Mouse (Mus musculus): ENCODE data around the gene Mkrn2os. TPM values are rescaled to one million over a fixed set of nuclear protein-coding genes. Genes with fewer than 3 reads are reported as not detected.

Mkrn2os gene
- not detected for total RNA-seq (2023)

GRCm38 (mm10) chr6:115592458-115592857, at the start of gene Mkrn2os:
TSS of gene Mkrn2os (minus strand) at chr6:115592576.

GRCm38 (mm10) chr6:115601715-115602523, 9.5 kb upstream of the Mkrn2os start, which contains the start of gene Mkrn2:
TSS of gene Mkrn2 (plus strand) at chr6:115601902.

GRCm38 (mm10) chr6:115544442-115544970, 47.9 kb downstream of the Mkrn2os start, which contains the start of gene Tsen2:
TSS of gene Tsen2 (plus strand) at chr6:115544664.

Other genes starting within 250 kb of the Mkrn2os start
- gene Pparg, start 231.6 kb downstream of the Mkrn2os start, total RNA-seq (2023): 1 to 10 TPM; 1.7 to 2.7 TPM
- 1 to 10 TPM; 3.1 to 3.7 TPM for gene Tsen2, start 47.9 kb downstream of the Mkrn2os start, total RNA-seq (2023)
- 10 to 100 TPM; 15.6 to 16.1 TPM for gene Mkrn2, start 9.3 kb upstream of the Mkrn2os start, total RNA-seq (2023)
- 100 to 1,000 TPM; 198 to 251 TPM for gene Raf1, start 84.1 kb upstream of the Mkrn2os start, total RNA-seq (2023)
- gene Tmem40, start 169.8 kb upstream of the Mkrn2os start, total RNA-seq (2023): 10 to 100 TPM; 47.4 to 54.0 TPM
- gene Cand2, start 182.0 kb upstream of the Mkrn2os start, total RNA-seq (2023): under 1 TPM; 0.35 to 0.64 TPM
- gene Rpl32, start 216.2 kb upstream of the Mkrn2os start, total RNA-seq (2023): 1,000 to 10,000 TPM in 1 of 2 experiments, 100 to 1,000 TPM in 1; 966 to 1,110 TPM
- under 1 TPM; 0.13 to 0.44 TPM for gene Efcab12, start 245.8 kb upstream of the Mkrn2os start, total RNA-seq (2023)